Mouse (Mus musculus): ENCODE data around the gene Gm26558. TPM values are rescaled to one million over a fixed set of nuclear protein-coding genes. Genes with fewer than 3 reads are reported as not detected.

Gm26558 gene
- total RNA-seq, 2 experiments from 2014 or later: 0.42 to 0.59 TPM

Other genes with a start within 250 kb of the Gm26558 start
- under 1 TPM; 0.17 to 0.23 TPM for gene Sp5, start 187.2 kb downstream of the Gm26558 start, total RNA-seq (2021)
- gene Erich2, start 153.3 kb downstream of the Gm26558 start, total RNA-seq (2021): 1 to 10 TPM in 1 of 2 experiments, under 1 TPM in 1; 0.68 to 1.1 TPM
- 100 to 1,000 TPM; 313 to 336 TPM for gene Gad1, start 109.0 kb downstream of the Gm26558 start, total RNA-seq (2021)
- gene Gorasp2, start 532 bp downstream of the Gm26558 start, total RNA-seq (2021): 100 to 1,000 TPM; 108 to 113 TPM
- gene Tlk1, start 163.6 kb upstream of the Gm26558 start, total RNA-seq (2021): 10 to 100 TPM; 65.4 to 68.1 TPM

Measured in layer of hippocampus, postnatal 25 days (tissue).